Mouse (Mus musculus): ENCODE measurements around the gene Rbm17. TPM values are rescaled to one million over a fixed set of nuclear protein-coding genes. Genes with fewer than 3 reads are reported as not detected.

The Rbm17 gene
- polyA plus RNA-seq, 1 experiment: 44.8 TPM

DNA sequence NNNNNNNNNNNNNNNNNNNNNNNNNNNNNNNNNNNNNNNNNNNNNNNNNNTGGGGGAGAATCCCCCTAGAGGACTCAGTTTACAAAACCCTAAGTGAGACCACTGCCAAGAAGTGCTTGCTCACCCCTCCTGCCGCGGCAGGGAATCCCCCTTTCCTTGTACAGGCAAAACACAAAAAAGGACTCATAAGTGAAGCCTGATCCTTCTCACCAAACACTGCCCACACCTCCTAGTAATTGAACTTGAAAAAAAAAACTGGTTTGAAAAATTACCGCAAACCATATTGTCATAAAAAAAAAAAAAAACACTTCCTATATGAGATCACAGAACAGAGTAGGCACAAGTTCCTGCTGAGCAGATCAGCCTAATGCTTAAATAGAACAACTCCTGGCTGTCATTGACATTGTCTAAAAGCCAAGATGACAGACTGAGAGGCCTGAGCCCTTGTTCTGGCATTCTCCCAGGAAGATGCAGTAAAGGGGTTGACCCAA lies 38.5 kb upstream of the Rbm17 start, which contains the start of gene Il2ra:
Il2ra (plus strand) TSS at position 357 of the 491 bp plus-strand sequence.
- Histone ChIP-seq H3K36me3 (ENCODE audit: control insufficient read depth, insufficient read depth, low read length) (no peaks in the 10 kb centered on the region), H3K4me3 (ENCODE audit: control insufficient read depth, low read depth, low read length) (no peak within 1 kb of the TSS), H3K4me1 (ENCODE audit: control insufficient read depth, insufficient read depth, low read length) (no peaks in the 10 kb centered on the region), H3K27ac (ENCODE audit: control insufficient read depth, insufficient read depth, low read depth, low read length) (no peak within 1 kb of the TSS), H3K27me3 (ENCODE audit: control insufficient read depth, insufficient read depth, low read length) (no peaks in the 10 kb centered on the region)
- TF ChIP-seq POLR2A (IDR thresholded peaks at IDR 0.05; ENCODE audit: control insufficient read depth, low read depth, low read length) (no peak), CTCF (IDR thresholded peaks at IDR 0.05; ENCODE audit: control insufficient read depth, insufficient read depth, insufficient replicate concordance, low read depth, low read length) (no peak)

DNA sequence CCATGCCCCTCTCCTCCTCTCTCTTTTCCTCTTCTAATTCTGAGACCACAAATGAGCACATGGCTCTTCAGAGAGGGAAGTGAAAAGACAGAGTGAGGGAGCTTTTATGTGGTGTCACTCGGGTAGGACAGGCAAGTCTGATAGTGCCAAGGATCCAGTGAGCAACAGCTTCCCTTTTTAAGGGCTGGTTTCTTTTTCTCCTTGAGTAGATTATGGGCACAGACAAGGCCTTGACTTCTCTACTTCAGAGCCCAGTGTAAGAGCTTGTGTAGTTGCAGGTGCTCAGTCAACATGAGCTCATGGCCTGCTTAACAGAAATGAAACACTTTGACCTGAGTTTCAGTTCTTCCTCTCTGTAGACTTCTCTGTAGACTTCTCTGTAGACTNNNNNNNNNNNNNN lies 33.2 kb upstream of the Rbm17 start:
- TF ChIP-seq POLR2A (IDR thresholded peaks at IDR 0.05; ENCODE audit: control insufficient read depth, low read depth, low read length) (no peak), CTCF (IDR thresholded peaks at IDR 0.05; ENCODE audit: control insufficient read depth, insufficient read depth, insufficient replicate concordance, low read depth, low read length) (no peak)
- no peaks in the 10 kb centered on the region for H3K36me3 ChIP-seq (ENCODE audit: control insufficient read depth, insufficient read depth, low read length)
- no peaks in the 10 kb centered on the region for H3K27me3 ChIP-seq (ENCODE audit: control insufficient read depth, insufficient read depth, low read length)
- H3K27ac ChIP-seq (ENCODE audit: control insufficient read depth, insufficient read depth, low read depth, low read length): no peak overlapping the region
- H3K4me1 ChIP-seq (ENCODE audit: control insufficient read depth, insufficient read depth, low read length): no peaks in the 10 kb centered on the region
- H3K4me3 ChIP-seq (ENCODE audit: control insufficient read depth, low read depth, low read length): no peak overlapping the region

DNA sequence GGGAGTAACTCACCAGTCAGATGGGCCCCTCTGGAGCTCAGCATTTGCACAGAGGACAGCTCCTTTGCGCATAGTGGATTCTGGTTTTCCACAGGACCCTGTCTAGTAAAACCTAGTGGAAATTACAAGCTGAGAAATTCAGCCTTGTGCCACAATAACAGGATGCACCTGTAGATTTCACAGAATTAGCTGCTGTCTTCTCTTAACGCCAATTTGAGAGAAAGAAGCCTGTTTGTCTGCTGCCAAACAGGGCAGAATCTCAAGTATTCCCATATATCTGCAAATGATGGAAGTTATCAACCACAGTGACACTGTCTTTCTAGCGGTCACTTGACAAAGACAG lies 32.2 kb upstream of the Rbm17 start:
- TF ChIP-seq CTCF (IDR thresholded peaks at IDR 0.05; ENCODE audit: control insufficient read depth, insufficient read depth, insufficient replicate concordance, low read depth, low read length): no peak
- no peaks in the 10 kb centered on the region for H3K4me1 ChIP-seq (ENCODE audit: control insufficient read depth, insufficient read depth, low read length)
- no peaks in the 10 kb centered on the region for H3K36me3 ChIP-seq (ENCODE audit: control insufficient read depth, insufficient read depth, low read length)
- no peaks in the 10 kb centered on the region for H3K27me3 ChIP-seq (ENCODE audit: control insufficient read depth, insufficient read depth, low read length)
- no peak overlapping the region for H3K27ac ChIP-seq (ENCODE audit: control insufficient read depth, insufficient read depth, low read depth, low read length)
- no peak overlapping the region for H3K4me3 ChIP-seq (ENCODE audit: control insufficient read depth, low read depth, low read length)

DNA sequence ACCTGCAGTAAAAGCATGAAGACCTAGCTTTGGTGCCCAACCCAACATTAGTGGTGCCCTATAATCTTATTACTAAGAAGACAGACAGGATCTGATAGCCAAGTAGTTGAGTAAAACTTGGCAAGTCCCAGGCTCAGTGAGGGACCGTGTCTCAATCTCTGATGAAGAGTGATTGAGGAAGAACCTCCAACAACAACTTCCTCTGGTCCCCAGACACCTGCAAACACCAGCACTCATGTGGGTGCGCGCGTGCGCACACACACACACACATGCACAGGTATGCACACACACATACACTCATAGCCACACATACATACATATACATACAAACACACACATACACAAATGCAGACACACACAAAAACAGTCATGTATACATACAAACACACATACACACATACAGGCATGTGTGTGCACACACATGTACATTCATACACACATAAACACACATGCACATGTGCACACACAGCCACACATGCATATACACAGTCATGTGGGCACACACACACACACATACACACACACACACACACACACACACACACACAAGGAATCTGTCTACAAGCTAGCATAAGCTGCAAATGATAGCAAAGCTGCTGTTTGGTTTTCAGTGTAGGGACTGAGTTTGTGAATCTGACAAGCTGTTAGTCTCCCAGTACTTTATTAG lies 31.7 kb upstream of the Rbm17 start:
- Histone ChIP-seq H3K27me3 (ENCODE audit: control insufficient read depth, insufficient read depth, low read length) (no peaks in the 10 kb centered on the region), H3K27ac (ENCODE audit: control insufficient read depth, insufficient read depth, low read depth, low read length) (no peak overlapping the region), H3K4me1 (ENCODE audit: control insufficient read depth, insufficient read depth, low read length) (no peaks in the 10 kb centered on the region), H3K36me3 (ENCODE audit: control insufficient read depth, insufficient read depth, low read length) (no peaks in the 10 kb centered on the region), H3K4me3 (ENCODE audit: control insufficient read depth, low read depth, low read length) (no peak overlapping the region)
- TF ChIP-seq POLR2A (IDR thresholded peaks at IDR 0.05; ENCODE audit: control insufficient read depth, low read depth, low read length) (no peak), CTCF (IDR thresholded peaks at IDR 0.05; ENCODE audit: control insufficient read depth, insufficient read depth, insufficient replicate concordance, low read depth, low read length) (no peak)

GRCm38 (mm10) chr2:11635035-11635434 lies 31.1 kb upstream of the Rbm17 start:
- Histone ChIP-seq H3K27ac (ENCODE audit: control insufficient read depth, insufficient read depth, low read depth, low read length) (no peak overlapping the region), H3K27me3 (ENCODE audit: control insufficient read depth, insufficient read depth, low read length) (no peaks in the 10 kb centered on the region), H3K4me3 (ENCODE audit: control insufficient read depth, low read depth, low read length) (no peak overlapping the region), H3K36me3 (ENCODE audit: control insufficient read depth, insufficient read depth, low read length) (no peaks in the 10 kb centered on the region), H3K4me1 (ENCODE audit: control insufficient read depth, insufficient read depth, low read length) (no peaks in the 10 kb centered on the region)
- TF ChIP-seq CTCF (IDR thresholded peaks at IDR 0.05; ENCODE audit: control insufficient read depth, insufficient read depth, insufficient replicate concordance, low read depth, low read length): no peak
- TF ChIP-seq POLR2A (IDR thresholded peaks at IDR 0.05; ENCODE audit: control insufficient read depth, low read depth, low read length): no peak

GRCm38 (mm10) chr2:11625890-11626289 lies 21.9 kb upstream of the Rbm17 start, which contains the start of gene Gm17490:
Gene Gm17490, minus strand, starts transcription at chr2:11626264.
- Histone ChIP-seq H3K27ac (ENCODE audit: control insufficient read depth, insufficient read depth, low read depth, low read length) (no peak within 1 kb of the TSS), H3K4me1 (ENCODE audit: control insufficient read depth, insufficient read depth, low read length) (no peaks in the 10 kb centered on the region), H3K27me3 (ENCODE audit: control insufficient read depth, insufficient read depth, low read length) (no peaks in the 10 kb centered on the region), H3K36me3 (ENCODE audit: control insufficient read depth, insufficient read depth, low read length) (no peaks in the 10 kb centered on the region), H3K4me3 (ENCODE audit: control insufficient read depth, low read depth, low read length) (no peak within 1 kb of the TSS)
- TF ChIP-seq POLR2A (IDR thresholded peaks at IDR 0.05; ENCODE audit: control insufficient read depth, low read depth, low read length) (no peak), CTCF (IDR thresholded peaks at IDR 0.05; ENCODE audit: control insufficient read depth, insufficient read depth, insufficient replicate concordance, low read depth, low read length) (no peak)

- Histone ChIP-seq H3K27me3 (ENCODE audit: control insufficient read depth, insufficient read depth, low read length) (no peaks in the 10 kb centered on the region), H3K27ac (ENCODE audit: control insufficient read depth, insufficient read depth, low read depth, low read length) (no peak overlapping the region), H3K36me3 (ENCODE audit: control insufficient read depth, insufficient read depth, low read length) (no peaks in the 10 kb centered on the region), H3K4me1 (ENCODE audit: control insufficient read depth, insufficient read depth, low read length) (no peaks in the 10 kb centered on the region), H3K4me3 (ENCODE audit: control insufficient read depth, low read depth, low read length) (no peak overlapping the region)
- TF ChIP-seq CTCF (IDR thresholded peaks at IDR 0.05; ENCODE audit: control insufficient read depth, insufficient read depth, insufficient replicate concordance, low read depth, low read length) (no peak), POLR2A (IDR thresholded peaks at IDR 0.05; ENCODE audit: control insufficient read depth, low read depth, low read length) (no peak)
Measured at GRCm38 (mm10) chr2:11623726-11624125, 19.8 kb upstream of the Rbm17 start.

Measured in testis, adult 2 months (tissue).